Mouse (Mus musculus) frontal cortex, postnatal 14 days (tissue): ENCODE data around the gene Emc3.

Source experiments
- DNase-seq, 2 experiments: peaks; one replicate each; pipeline ENCODE4 v3.0.0; 2022; ENCODE audit warnings: low spot score in 2 of 2

The Emc3 gene

DNA sequence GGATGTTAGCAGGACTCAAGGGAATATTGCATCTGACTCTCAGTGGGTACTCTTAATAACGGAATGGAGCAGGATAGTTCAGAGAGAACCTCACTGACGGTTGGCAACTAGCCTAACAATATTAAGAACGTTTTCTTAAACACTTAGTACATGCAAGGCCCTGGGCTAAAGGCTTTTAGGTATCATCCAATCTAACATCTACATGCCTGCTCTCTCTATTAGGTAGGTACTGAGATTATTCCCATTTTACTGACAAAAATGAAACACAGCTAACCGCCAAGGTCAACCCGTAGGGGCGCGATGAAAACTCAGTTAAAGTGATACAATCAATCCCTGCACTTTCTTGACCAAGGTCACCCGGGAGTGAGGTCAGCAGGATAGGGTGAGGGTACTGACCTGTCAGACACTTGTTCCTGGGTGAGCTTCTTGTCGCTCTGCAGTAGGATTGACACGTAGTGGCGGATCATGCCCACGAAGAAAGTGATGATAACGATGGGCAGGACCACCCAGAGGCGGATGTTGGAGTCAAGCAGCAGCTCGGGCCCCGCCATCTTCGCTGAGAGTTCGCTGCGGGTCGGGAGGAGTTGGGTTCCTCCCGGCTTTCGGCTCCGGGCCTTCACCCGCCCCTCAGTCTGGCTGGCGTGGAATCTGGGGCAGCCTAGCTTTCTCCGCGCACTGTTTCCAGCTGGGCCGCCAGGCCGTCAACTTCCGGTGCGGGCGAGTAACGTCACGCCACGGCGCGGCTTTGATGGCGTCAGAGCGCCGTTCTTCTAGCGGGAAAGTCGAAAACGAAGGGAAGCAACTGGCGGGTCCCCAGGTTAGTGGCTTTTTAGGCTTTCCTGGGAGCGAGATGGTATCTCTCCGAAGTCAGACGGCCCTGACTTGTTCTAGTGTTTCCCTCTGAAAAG is at the start of gene Emc3, which contains the start of gene Fancd2:
Emc3 (minus strand) TSS at position 721 of the 908 bp plus-strand sequence.
Fancd2 (plus strand) TSS at position 751 of the 908 bp plus-strand sequence.
- peak; percentile 84 to 94 for DNase-seq

DNA sequence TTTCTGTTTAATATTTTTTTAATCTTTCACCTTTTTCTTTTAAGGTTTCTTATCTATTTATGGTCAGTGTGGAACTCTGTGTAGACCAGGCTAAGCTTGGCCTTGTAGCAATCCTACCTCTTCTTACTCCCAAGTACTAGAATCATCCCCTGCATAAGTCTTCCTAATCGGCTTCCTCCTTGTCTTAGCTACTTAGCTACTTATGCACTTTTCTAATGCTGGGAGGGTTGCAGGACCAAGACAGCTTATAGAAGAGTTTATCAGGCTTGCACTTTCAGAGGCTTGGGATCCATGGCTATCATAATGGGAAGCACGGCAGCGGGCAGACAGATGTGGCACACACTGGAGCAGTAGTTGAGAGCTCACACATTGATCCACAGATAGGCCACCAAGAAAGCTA is 47.9 kb upstream of the Emc3 start:
- no peak for DNase-seq

DNA sequence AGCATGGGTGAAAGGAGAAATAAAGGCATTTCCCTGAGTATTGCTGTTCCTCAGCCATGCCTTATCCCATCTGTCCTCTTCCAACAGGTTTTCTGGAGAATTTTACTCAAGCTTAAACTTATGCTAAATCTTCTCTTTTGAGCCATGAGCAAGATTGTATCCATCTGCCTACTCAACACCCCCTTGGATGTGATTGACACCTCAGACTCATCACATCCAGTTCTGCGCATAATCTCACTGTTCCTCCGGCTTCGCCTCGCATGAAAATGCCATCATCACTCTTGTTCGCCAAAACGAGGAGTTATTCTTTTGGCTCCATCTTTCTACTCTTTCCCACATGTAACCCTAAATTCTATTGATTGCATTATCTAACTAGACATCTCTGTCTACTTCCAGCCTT is 44.6 kb upstream of the Emc3 start:
- DNase-seq = peak; percentile 19 to 31

DNA sequence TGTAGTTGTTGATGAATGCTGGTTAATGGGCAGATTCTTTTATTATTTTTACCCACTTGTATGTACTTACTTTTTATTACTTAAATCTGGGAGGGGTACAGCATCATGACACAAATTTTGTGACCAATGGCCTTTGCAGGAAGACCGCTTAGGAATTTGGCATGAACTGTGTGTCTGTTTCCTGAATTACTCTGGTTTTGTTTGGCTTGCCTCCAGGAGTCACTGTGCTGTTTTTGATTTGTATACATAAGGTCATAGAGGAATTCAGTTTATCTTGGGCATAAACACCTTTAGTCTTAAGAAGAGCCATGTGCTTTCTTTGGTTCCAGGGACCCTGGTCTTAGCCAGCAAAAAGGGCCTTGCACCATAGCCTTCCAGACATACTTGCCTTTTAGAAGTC is 33.1 kb upstream of the Emc3 start:
- DNase-seq = no peak

DNA sequence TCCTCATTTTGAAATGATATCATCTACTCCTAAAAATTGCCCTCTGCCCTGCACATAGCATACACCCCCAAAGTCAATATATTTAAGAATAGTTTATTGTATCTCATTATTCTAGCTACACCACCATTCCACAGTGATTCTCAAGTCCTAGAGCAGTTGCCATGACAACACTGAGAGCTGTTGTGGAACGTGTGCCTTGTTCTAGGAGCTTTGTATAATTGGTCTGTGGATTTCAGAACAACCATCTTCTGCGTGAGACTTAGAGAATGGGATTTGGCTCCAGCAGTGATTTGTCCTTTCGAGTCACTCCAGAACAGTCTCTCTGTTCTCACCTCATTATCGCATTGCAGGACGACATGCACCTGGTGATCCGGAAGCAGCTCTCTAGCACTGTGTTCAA is 28.3 kb upstream of the Emc3 start:
- no peak for DNase-seq

DNA sequence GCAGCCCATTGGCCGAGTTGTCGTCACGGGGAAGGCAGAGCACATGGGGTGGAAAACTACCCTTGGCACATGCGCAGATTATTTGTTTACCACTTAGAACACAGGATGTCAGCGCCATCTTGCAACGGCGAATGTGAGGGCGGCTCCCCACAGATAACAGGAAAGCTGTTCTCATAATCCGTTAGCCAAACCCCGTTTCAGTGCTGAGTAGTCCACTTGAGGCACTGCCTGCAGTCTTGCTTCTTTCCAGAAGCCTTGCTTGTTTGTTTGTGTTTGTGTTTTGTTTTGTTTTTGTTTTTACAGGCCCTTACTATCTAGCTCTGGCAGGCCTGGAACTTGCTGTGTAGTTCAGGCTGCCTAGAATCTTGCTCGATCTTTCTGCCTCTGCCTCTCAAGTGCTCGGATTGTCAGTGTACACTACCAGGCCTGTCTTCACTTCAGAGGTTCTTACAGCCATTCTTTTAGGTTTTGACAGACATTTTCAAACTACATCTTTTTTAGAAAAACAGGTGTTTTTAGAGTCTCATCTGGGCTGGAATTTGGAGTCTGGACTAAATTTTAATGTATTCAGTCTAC is 12.5 kb upstream of the Emc3 start:
- no peak for DNase-seq

DNA sequence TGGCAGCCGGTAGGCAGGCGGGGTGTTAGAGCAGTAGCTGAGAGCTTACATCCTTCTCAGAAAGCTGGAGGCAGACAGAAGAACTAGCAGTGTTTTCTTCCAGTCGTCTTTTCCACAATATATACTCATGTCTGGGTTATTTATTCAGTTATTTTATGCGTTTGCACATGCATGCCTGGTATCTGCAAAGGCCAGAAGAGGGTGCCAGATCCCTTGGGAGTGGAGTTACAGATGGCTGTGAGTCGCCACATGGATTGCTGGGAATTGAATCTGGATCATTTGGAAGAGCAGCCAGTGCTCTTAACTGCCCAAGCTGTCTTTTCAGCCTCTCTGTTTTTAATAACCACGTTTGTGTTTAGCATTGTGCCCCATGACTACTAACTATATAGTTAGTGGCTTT is 10.2 kb upstream of the Emc3 start:
- no peak for DNase-seq

DNA sequence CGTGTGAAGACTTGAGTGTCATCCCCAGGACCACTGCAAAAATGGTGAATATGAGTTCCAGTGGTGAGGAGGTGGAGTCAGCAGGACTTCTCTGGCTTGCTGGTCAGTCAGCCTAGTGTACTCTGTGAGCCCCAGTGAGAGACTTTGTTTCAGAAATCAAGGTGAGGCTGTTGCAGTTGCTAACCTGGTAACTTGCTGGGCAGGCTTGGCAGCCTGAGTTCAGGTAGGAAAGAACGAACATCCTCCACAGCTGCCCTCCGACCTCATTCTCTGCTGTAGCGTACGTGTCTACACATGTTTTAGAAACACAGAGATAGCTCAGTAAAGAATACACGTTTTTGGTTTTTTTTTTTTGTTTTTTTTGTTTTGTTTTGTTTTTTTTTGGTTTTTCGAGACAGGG is 3.4 kb upstream of the Emc3 start:
- no peak for DNase-seq

DNA sequence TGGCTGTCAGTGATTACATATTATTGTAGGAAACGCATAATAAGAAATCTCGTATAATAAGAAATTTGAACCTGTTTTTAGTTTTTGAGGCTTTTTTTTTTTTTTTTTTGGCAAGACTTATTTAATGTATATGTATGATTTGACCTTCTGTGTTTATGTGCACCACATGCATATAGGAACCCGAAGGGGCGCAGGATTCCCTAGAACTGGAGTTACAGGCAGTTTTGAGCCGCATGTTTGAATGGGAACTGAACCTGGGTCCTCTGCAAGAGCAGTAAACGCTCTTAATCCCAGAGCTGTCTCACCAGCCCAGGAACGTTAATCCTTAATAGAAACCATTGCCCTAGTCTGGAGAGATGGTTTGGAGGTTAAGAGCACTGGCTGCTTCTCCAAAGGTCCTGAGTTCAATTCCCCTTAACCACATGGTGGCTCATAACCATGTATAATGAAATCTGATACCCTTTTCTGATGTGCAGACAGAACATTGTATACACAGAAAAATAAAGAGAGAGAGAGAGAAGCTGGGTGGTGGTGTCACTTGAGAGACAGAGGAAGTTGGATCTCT is 470 bp upstream of the Emc3 start:
- DNase-seq = no peak

DNA sequence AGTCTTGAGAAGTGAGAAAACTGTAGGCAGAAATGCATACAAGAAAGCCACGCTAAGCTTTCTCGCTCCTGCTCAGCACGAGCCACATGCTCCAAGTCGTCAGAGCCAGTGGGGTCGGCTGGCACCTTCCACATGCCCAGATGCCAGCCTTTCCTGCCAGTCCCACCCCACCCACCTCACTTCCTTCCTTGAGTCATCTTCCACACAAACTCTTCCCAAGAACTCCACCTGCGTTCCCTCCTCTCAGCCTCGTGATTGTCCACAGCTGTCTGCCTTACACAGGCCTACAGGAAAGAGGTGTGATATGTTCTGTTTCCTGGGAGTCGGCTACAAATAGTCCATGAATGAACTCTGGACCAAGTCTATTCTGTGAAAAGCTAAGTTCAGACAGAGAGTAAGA is 8.0 kb downstream of the Emc3 start:
- DNase-seq = no peak

DNA sequence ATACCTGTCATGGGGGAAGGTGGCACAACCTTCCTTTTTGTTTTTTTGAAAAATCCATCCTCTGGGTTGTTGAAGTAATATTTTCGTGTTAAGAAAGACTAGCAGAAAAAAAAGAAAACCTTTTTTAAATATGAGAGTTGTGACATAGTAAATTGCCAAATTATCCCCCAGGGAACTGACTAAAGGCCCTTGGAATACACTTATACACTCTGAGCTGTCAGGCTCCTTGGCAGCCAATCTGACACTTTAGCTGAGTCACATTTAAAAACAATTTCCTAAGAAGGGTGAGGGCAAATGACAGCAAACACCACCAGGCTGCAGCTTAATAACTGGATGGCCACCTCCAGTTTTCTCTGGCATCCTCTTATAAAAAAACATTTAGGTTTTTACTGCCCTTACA is 9.1 kb downstream of the Emc3 start:
- no peak for DNase-seq

DNA sequence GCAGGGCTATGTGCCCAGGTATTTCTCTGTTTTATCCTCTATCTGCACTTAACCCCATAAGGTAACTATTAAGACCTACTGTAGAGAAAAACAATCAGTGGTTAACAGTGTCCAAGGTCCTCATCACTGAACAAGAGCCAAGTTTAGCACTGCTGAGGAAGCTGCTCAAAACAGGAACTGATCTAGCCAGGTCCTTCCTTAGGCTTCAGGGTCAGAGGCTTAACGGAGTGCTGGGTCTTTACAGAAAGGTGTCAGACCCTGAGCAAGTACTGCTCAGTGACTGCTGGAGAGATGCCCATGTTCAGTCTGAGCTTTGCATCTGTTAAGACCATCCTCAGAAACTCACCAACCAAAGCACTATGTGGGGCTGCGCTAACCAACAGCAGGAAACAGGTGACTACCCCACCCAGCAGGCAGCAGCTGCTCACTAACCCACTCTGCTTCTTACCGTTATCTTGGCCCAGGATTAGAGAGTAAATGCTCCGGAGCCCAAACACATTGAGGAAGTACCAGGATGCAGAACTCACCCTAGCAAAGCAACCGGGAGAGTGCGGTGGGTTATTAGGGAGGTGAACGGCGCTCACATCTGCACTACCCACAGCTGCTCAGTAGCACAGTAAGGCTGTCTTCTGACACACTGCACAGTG is 13.9 kb downstream of the Emc3 start:
- no peak for DNase-seq

DNA sequence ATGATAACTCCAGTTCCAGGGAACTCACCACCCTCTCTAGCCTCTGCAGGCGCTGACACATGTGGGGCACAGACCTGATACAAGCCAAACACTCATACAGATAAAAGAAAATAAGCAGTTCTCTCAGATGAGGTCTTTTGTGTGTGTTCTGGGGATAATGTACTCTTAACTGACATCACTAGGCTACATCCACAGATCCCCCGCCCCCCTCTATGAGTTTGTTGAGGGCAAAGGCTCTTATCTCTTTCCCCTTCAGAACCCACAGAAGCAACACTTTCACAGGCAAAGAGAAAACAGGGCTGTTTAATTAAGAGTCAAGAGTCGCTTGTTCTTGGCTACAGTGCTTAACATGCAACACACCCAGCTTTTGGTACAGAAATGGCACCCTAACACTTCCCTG is 16.9 kb downstream of the Emc3 start:
- DNase-seq = no peak

DNA sequence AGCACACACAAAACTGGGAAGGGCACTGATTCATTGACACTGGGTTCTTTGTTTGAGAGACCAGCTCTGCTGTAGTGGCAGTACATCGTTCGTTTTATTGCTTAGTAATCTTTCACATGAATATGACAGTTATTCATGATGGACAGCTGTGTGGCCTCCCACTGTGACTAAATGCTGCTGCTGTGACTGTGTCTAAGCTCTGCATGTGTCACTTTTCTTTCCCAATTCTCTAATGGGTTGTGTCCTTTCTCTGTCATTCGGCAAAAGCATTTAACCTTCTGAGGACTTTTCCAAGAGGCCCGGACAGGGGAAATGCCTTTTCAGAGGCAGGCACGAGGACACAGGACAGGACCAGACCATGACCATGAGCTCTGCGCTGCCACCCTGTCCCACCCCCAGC is 17.5 kb downstream of the Emc3 start:
- no peak for DNase-seq

DNA sequence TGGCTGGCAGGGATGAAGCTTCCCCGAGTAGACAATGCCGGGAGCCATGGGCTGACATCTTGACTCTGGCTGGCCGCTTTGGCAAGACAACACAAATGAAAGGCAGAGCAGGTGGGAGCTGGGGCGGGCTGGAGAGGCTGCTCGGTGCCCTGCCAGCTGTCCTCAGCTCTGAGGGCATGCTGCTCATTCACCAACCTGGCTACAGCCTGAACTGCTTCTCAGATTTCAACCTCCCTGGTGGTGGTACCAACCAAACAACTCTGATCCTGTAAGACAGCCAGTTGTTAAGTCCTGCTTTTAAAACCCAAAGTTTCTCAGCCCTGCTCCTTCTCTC is 22.5 kb downstream of the Emc3 start:
- no peak for DNase-seq

DNA sequence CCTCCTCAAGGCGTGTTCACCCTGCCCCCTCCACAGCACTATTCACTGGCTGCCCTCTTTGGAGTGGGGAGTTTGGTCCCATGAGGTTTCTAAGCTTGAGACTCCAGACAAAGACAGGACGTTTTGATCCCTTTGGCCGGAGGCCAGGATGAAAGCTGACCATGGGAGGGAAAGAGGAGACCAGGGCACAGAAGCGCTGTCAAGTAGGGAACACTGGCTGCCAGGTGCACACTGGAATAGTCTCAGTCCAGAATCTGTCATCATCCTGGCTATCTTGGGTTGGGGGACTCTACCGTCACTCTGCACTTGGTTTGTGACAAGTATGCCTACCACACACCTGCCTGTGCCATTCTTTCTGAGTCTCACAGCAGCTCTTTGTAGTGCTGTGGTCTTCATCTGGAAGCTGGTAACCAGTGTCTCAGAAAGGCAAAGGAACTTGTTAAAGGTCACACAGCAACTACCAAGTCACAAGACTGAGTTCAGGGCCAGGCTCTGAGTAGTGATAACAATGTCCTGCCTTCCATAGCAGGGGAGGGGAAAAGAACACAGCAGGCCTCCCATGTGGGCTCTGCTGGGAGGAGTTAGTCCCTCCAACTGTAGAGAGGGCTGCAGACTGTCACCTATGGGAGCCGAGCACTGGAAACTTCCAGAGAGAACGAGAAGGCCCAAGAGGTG is 23.0 kb downstream of the Emc3 start:
- no peak for DNase-seq

DNA sequence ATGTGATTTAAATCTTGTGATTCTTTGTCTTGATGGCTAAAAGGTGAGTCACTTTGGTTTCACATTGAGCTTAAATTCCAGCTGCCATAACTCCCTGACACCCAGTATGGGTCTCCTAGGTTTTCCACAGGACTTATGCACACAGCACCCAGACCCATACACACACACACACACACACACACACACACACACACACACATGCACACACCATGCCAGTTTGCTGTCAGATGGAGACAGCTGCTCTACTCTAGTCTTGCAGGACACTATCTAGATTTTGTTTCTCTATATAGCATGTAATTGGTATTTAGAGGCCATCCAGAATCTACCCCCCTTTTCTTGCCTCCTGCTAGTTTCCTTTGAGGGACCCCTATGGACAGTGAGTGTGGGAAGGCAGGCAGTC is 24.3 kb downstream of the Emc3 start:
- no peak for DNase-seq

DNA sequence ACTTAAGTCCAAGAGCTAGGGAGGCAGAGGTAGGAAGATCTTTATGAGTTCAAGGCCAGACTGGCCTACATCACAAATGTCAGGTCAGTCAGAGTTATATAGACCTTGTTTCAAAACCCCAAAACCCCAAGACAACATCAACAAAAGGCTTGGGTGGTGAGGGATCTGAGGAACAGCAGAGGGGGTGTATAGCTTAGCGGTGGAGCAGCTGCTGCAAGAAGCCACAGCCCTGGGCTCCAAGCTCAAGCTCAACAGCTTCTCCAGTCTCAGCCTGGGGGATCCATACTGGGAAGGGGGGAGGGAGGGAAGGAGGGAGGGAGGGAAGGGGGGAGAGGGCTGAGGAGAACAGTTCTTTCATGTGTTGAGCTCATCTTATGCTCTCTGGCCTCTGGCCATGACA is 25.8 kb downstream of the Emc3 start:
- DNase-seq = no peak

DNA sequence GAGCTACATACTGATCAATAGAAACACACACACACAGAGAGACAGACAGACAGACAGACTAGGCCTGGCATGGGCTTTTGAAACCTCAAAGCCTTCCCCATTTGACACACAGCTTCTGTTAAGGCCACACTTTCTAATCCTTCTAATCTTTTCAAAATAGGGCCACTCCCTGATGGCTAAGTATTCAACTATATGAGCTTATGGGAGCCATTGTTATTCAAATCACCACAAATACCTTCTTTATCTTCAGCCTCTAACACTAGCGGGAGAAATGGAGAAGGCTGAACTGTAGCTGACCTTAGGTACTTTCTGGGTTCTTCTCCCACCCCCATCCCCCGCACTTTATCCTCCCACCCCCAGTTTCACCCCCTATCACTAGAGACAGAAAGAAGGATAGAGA is 28.7 kb downstream of the Emc3 start:
- DNase-seq = no peak

DNA sequence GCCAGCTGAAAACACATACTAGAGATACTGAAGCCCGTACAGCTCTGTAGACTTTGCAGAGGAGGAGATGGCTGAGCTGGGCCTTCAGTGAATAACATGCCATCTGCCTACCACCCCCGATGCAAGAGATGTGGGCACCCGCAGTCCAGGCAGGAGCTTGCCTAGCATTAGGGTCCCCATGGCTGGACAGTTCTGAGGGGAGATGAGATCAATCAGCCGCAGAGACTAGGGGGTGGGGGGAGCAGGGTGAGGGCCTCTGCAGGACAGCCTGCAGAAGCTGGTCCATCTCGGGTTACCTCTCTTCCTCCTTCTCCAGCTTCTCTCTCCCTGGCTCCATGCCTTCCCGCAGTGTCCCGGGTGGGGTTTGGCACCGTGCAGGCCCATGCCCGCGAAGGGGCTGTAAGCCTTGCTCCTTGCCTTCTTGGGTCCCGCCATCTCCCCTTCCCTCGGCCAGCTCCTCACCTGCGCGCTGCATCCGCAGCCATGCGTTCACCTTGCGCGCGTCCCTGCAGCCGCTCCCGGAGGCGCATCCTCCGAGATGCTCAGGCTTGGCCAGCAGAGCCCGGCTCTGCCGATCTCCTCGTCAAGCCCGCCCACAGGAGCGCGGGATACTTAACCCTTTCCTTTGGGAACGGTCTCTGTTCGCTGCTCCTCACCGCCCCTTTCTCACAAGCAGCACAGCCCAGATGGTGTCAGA is 29.9 kb downstream of the Emc3 start, which contains the start of gene Prrt3:
Prrt3 (minus strand) TSS at position 544 of the 697 bp plus-strand sequence.
- peak; percentile 69 to 70 for DNase-seq

DNA sequence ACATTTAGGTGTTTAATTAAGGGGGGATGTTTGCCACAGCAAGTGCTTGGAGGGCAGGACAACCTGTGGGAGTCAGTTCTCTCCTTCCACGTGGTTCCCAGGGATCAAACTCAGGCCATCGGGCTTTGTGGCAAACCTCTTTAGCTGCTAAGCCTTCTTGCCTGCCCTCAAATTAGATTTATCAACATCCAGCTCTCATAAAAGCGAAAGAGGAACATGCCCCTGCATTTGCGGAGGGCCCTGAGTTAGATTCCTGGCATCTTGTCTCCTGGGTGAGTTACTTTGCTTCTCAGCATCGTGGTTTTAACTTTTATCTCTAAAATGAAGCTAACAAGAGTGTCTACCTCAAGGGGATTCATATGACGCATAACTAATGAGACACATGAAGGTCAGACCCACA is 32.1 kb downstream of the Emc3 start:
- no peak for DNase-seq
